ENCODE assay signal across 9 mouse cellular contexts in the genomic region with DNA sequence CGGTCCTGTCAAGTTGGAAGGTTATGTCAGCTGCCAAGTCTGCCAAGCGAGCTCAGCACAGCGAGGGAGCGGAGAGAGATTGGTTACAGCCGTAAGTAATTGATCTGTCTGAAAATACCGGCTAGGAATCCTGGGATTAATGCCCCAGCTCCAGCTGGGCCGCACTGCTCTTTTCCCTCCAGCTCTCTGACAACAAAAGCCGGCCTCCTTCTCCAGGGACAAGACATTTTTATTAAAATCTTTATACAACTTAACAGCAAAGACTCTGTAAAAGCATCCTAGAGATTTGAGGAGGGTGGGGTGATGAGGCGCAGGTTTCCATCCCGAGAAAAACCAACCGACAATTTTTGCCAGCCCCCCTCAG.
A peak's percentile ranks its signal among the peaks of the same experiment; 100 is the strongest.
DNase-seq lines count a peak whose midpoint lies in the region; ATAC-seq lines count a peak whose summit lies in the region.
"Had no signal": no experiment of that assay in that cellular context is flagged by ENCODE, and none has a peak within 500 bp of the region (broad histone marks: within the 10 kb centered on the region; RNA-seq: fewer than 3 reads in every experiment).

No protein-coding gene starts in this region.

- H3K4me2 ChIP-seq in forebrain, embryonic 13.5 days: peak overlapping the region; percentile 47
- H3K4me2 ChIP-seq in hindbrain, embryonic 16.5 days (ENCODE audit: low read length): peak overlapping the region; percentile 51
- peak overlapping the region; percentile 33 for H3K4me2 ChIP-seq in neural tube, embryonic 14.5 days (ENCODE audit: low read depth, low read length)

- intact Hi-C loops in left cerebral cortex, postnatal 4 days (cut with DNase I): no loop called here

- peak overlapping the region; percentile 89 for H3K27ac ChIP-seq in forebrain, embryonic 13.5 days
- H3K27ac ChIP-seq in hindbrain, embryonic 16.5 days (ENCODE audit: low read depth, low read length): peak overlapping the region; percentile 72
- peak overlapping the region; percentile 67 for H3K27ac ChIP-seq in neural tube, embryonic 14.5 days (ENCODE audit: low read depth, low read length)

- ATAC-seq in forebrain, embryonic 13.5 days: peak; percentile 67
- peak; percentile 75 for ATAC-seq in hindbrain, embryonic 16.5 days
- peak; percentile 42 for ATAC-seq in neural tube, embryonic 14.5 days (ENCODE audit: low read depth)
- ATAC-seq: Patski had no signal

- H3K9me3 ChIP-seq in forebrain, embryonic 13.5 days (replicated peaks): no peaks in the 10 kb centered on the region
- H3K9me3 ChIP-seq in hindbrain, embryonic 16.5 days (ENCODE audit: control insufficient read depth, low read length): no peaks in the 10 kb centered on the region
- no peaks in the 10 kb centered on the region for H3K9me3 ChIP-seq in neural tube, embryonic 14.5 days (ENCODE audit: control insufficient read depth, low read length)

- H3K4me3 ChIP-seq in forebrain, embryonic 13.5 days: peak overlapping the region; percentile 3
- peak overlapping the region; percentile 19 for H3K4me3 ChIP-seq in hindbrain, embryonic 16.5 days (ENCODE audit: low read length)
- no peak overlapping the region for H3K4me3 ChIP-seq in neural tube, embryonic 14.5 days (ENCODE audit: low read depth, low read length)

- no peaks in the 10 kb centered on the region for H3K36me3 ChIP-seq in forebrain, embryonic 13.5 days (ENCODE audit: poor library complexity, severe bottlenecking)
- H3K36me3 ChIP-seq in hindbrain, embryonic 16.5 days (ENCODE audit: control insufficient read depth, insufficient read depth, low read length): no peaks in the 10 kb centered on the region
- no peaks in the 10 kb centered on the region for H3K36me3 ChIP-seq in neural tube, embryonic 14.5 days (ENCODE audit: control insufficient read depth, insufficient read depth, low read length)

- peak; percentile 69 for DNase-seq in left cerebral cortex, postnatal 4 days
- no peak for DNase-seq in left cerebral cortex, adult 9 months (ENCODE audit: low spot score in 2 of 2)
- no peak for DNase-seq in ovary, adult 18-20 months (ENCODE audit: low spot score)
- DNase-seq in left cerebral cortex, adult 18-20 months (ENCODE audit: low spot score in 2 of 2): no peak
- no peak for DNase-seq in cerebellum, adult 11-12 months

- 2% methylated on average over 11 of the region's 11 CpGs for WGBS in forebrain, embryonic 13.5 days
- 5% methylated on average over 11 of the region's 11 CpGs for WGBS in hindbrain, embryonic 16.5 days
- WGBS in neural tube, embryonic 14.5 days: 6% methylated on average over 11 of the region's 11 CpGs

- no peak overlapping the region; the same call in 1 of the 2 replicates for H3K9ac ChIP-seq in forebrain, embryonic 13.5 days
- H3K9ac ChIP-seq in hindbrain, embryonic 16.5 days (ENCODE audit: low read depth, low read length): peak overlapping the region; percentile 52
- no peak overlapping the region for H3K9ac ChIP-seq in neural tube, embryonic 14.5 days (replicated peaks; ENCODE audit: low read depth, low read length)

- H3K4me1 ChIP-seq in forebrain, embryonic 13.5 days: peaks cover 52% of the 10 kb centered on the region
- peaks cover 33% of the 10 kb centered on the region for H3K4me1 ChIP-seq in hindbrain, embryonic 16.5 days (ENCODE audit: control insufficient read depth, insufficient read depth, low read depth, low read length)
- peaks cover 38% of the 10 kb centered on the region for H3K4me1 ChIP-seq in neural tube, embryonic 14.5 days (ENCODE audit: control insufficient read depth, insufficient read depth, low read length)

- H3K27me3 ChIP-seq in forebrain, embryonic 13.5 days: no peaks in the 10 kb centered on the region
- no peaks in the 10 kb centered on the region for H3K27me3 ChIP-seq in hindbrain, embryonic 16.5 days (replicated peaks; ENCODE audit: control insufficient read depth, insufficient read depth, low read length)
- H3K27me3 ChIP-seq in neural tube, embryonic 14.5 days (ENCODE audit: control insufficient read depth, insufficient read depth, low read length): no peaks in the 10 kb centered on the region
